Mouse (Mus musculus) embryonic facial prominence, embryonic 11.5 days (tissue): Measurements from ENCODE around the gene Dcdc2a. TPM values are rescaled to one million over a fixed set of nuclear protein-coding genes. Genes with fewer than 3 reads are reported as not detected.

ENCODE experiments used
- ATAC-seq: fragments of 200-750 bp; cut with Nextera tagmentation; replicated peaks from 2 replicates; pipeline ENCODE4 v1.8.0; 2017; ENCODE audit warnings: low read depth; ENCODE audit not compliant: insufficient number of reproducible peaks, low FRiP score, low TSS enrichment
- DNase-seq: peaks from one replicate; pipeline ENCODE4 v3.0.0-alpha.2; 2015; ENCODE audit warnings: low spot score
- H3K27ac ChIP-seq: fragments of 300-500 bp; sonication (generic); replicated peaks from 2 replicates; pipeline ENCODE4 v1.5.1; 2014; ENCODE audit warnings: mild to moderate bottlenecking, low read depth, low read length, control low read depth
- H3K27me3 ChIP-seq: fragments of 300-500 bp; sonication (generic); 2 replicates; pipeline ENCODE4 v1.6.1; 2014; ENCODE audit warnings: mild to moderate bottlenecking, low read length, moderate library complexity, mixed read lengths; ENCODE audit not compliant: control insufficient read depth, insufficient read depth
- H3K36me3 ChIP-seq: fragments of 300-500 bp; sonication (generic); replicated peaks from 2 replicates; pipeline ENCODE4 v1.6.1; 2014; ENCODE audit warnings: low read depth, mild to moderate bottlenecking, low read length, moderate library complexity, mixed read lengths; ENCODE audit not compliant: control insufficient read depth, insufficient read depth
- H3K4me1 ChIP-seq: fragments of 300-500 bp; sonication (generic); 2 replicates; pipeline ENCODE4 v1.6.1; 2014; ENCODE audit warnings: low read length, mixed read lengths; ENCODE audit not compliant: control insufficient read depth, insufficient read depth
- H3K4me2 ChIP-seq: fragments of 300-500 bp; sonication (generic); 2 replicates; pipeline ENCODE4 v1.6.1; 2014; ENCODE audit warnings: low read depth, mild to moderate bottlenecking, control low read depth, low read length, moderate library complexity
- H3K4me3 ChIP-seq: fragments of 300-500 bp; sonication (generic); 2 replicates; pipeline ENCODE4 v1.5.1; 2014; ENCODE audit warnings: low read depth, low read length, control low read depth
- H3K9ac ChIP-seq: fragments of 300-500 bp; sonication (generic); replicated peaks from 2 replicates; pipeline ENCODE4 v1.6.1; 2014; ENCODE audit warnings: mild to moderate bottlenecking, control low read depth, low read length
- H3K9me3 ChIP-seq: fragments of 300-500 bp; sonication (generic); replicated peaks from 2 replicates; pipeline ENCODE4 v1.6.1; 2016; ENCODE audit warnings: mild to moderate bottlenecking, low read length, inconsistent platforms, mixed read lengths; ENCODE audit not compliant: control insufficient read depth
- WGBS: fragments of 180-500 bp; shearing (Covaris S2); extraction: QIAGEN DNeasy Blood & Tissue Kit; methylation state at CpG from one replicate; pipeline ENCODE4 v1.1.7; 2014; 5-methylcytosine and 5-hydroxymethylcytosine counted together
- polyA plus RNA-seq: library from polyadenylated mRNA; unstranded; fragments of >200 nt; fragmentation: Nextera tagmentation; extraction: Ambion mirVana; gene quantifications from 2 replicates; pipeline ENCODE4 v1.2.1, GENCODE M21; 2014

Dcdc2a gene
- polyA plus RNA-seq, 1 experiment from 2014 or later, result 1.7 TPM

- DNase-seq (peak; percentile 67), ATAC-seq (peak; percentile 80)
- Histone ChIP-seq H3K36me3 (no peaks in the 10 kb centered on the region), H3K4me1 (no peaks in the 10 kb centered on the region), H3K9me3 (no peaks in the 10 kb centered on the region), H3K4me2 (no peak overlapping the region), H3K27me3 (no peaks in the 10 kb centered on the region), H3K4me3 (no peak overlapping the region), H3K9ac (no peak overlapping the region), H3K27ac (0 out of 2 replicates have a peak overlapping the region, but pooled peaks have one; percentile 6)
- WGBS, result 7% methylated on average over 7 of the region's 7 CpGs
These were observed 130.9 kb downstream of the Dcdc2a start for GRCm38 (mm10) chr13:25186436-25187325.

GRCm38 (mm10) chr13:25187326-25187710 lies 131.5 kb downstream of the Dcdc2a start:
- H3K4me2 ChIP-seq, result no peak overlapping the region

GRCm38 (mm10) chr13:25189419-25190144 lies 133.8 kb downstream of the Dcdc2a start:
- no peak overlapping the region for H3K27ac ChIP-seq
- H3K4me3 ChIP-seq, result no peak overlapping the region
- no peaks in the 10 kb centered on the region for H3K4me1 ChIP-seq
- H3K4me2 ChIP-seq, result no peak overlapping the region
- no peaks in the 10 kb centered on the region for H3K36me3 ChIP-seq
- 86% methylated on average over 11 of the region's 11 CpGs for WGBS
- ATAC-seq (no peak), DNase-seq (no peak)
- no peaks in the 10 kb centered on the region for H3K27me3 ChIP-seq
- no peaks in the 10 kb centered on the region for H3K9me3 ChIP-seq
- no peak overlapping the region for H3K9ac ChIP-seq

More at GRCm38 (mm10) chr13:25187326-25187710, 131.5 kb downstream of the Dcdc2a start:
- WGBS, result 6% methylated on average over 6 of the region's 6 CpGs
- H3K4me1 ChIP-seq, result no peaks in the 10 kb centered on the region
- H3K36me3 ChIP-seq, result no peaks in the 10 kb centered on the region
- no peaks in the 10 kb centered on the region for H3K27me3 ChIP-seq
- no peak overlapping the region for H3K27ac ChIP-seq
- DNase-seq, result peak; percentile 63
- H3K9ac ChIP-seq, result no peak overlapping the region
- ATAC-seq, result peak; percentile 66; the same call in 1 of the 2 replicates
- no peaks in the 10 kb centered on the region for H3K9me3 ChIP-seq
- no peak overlapping the region for H3K4me3 ChIP-seq

- WGBS, result 82% methylated on average over 3 of the region's 3 CpGs
These were observed 134.4 kb downstream of the Dcdc2a start for GRCm38 (mm10) chr13:25190218-25190617.

GRCm38 (mm10) chr13:25195706-25196105 lies 139.9 kb downstream of the Dcdc2a start:
- no peak for DNase-seq
- Histone ChIP-seq H3K4me2 (no peak overlapping the region), H3K27me3 (no peaks in the 10 kb centered on the region), H3K4me1 (no peaks in the 10 kb centered on the region), H3K36me3 (no peaks in the 10 kb centered on the region), H3K4me3 (no peak overlapping the region), H3K9me3 (no peaks in the 10 kb centered on the region), H3K27ac (no peak overlapping the region), H3K9ac (no peak overlapping the region)
- ATAC-seq, result no peak
- WGBS, result 91% methylated on average over 10 of the region's 10 CpGs

More at GRCm38 (mm10) chr13:25190218-25190617, 134.4 kb downstream of the Dcdc2a start:
- Histone ChIP-seq H3K27me3 (no peaks in the 10 kb centered on the region), H3K9ac (no peak overlapping the region), H3K36me3 (no peaks in the 10 kb centered on the region), H3K4me1 (no peaks in the 10 kb centered on the region), H3K27ac (no peak overlapping the region), H3K9me3 (no peaks in the 10 kb centered on the region), H3K4me3 (no peak overlapping the region), H3K4me2 (no peak overlapping the region)
- ATAC-seq (no peak), DNase-seq (no peak)

- H3K4me1 ChIP-seq, result no peaks in the 10 kb centered on the region
- no peak overlapping the region for H3K9ac ChIP-seq
- no peak overlapping the region for H3K4me3 ChIP-seq
- no peak overlapping the region for H3K4me2 ChIP-seq
- no peaks in the 10 kb centered on the region for H3K9me3 ChIP-seq
- H3K27me3 ChIP-seq, result no peaks in the 10 kb centered on the region
- WGBS, result 50% methylated on average over 3 of the region's 3 CpGs
- no peak for ATAC-seq
- no peak overlapping the region for H3K27ac ChIP-seq
- no peaks in the 10 kb centered on the region for H3K36me3 ChIP-seq
- DNase-seq, result no peak
These were observed 144.1 kb downstream of the Dcdc2a start for GRCm38 (mm10) chr13:25199916-25200315.

- 94% methylated on average over 5 of the region's 5 CpGs for WGBS
- H3K27ac ChIP-seq, result no peak overlapping the region
- no peak overlapping the region for H3K4me3 ChIP-seq
- no peak overlapping the region for H3K4me2 ChIP-seq
- ATAC-seq (no peak), DNase-seq (no peak)
- no peaks in the 10 kb centered on the region for H3K27me3 ChIP-seq
- no peaks in the 10 kb centered on the region for H3K9me3 ChIP-seq
- H3K9ac ChIP-seq, result no peak overlapping the region
- H3K4me1 ChIP-seq, result no peaks in the 10 kb centered on the region
- no peaks in the 10 kb centered on the region for H3K36me3 ChIP-seq
These were observed 151.1 kb downstream of the Dcdc2a start for GRCm38 (mm10) chr13:25206950-25207349.

GRCm38 (mm10) chr13:25218394-25218793 lies 162.6 kb downstream of the Dcdc2a start:
- DNase-seq (no peak), ATAC-seq (no peak)
- Histone ChIP-seq H3K4me3 (no peak overlapping the region), H3K9me3 (no peaks in the 10 kb centered on the region), H3K27me3 (no peaks in the 10 kb centered on the region), H3K9ac (no peak overlapping the region), H3K27ac (no peak overlapping the region), H3K4me2 (no peak overlapping the region), H3K4me1 (no peaks in the 10 kb centered on the region), H3K36me3 (no peaks in the 10 kb centered on the region)
- 89% methylated on average over 1 of the region's 1 CpGs for WGBS
